Mouse (Mus musculus): ENCODE measurements around the gene Ypel2. TPM values are rescaled to one million over a fixed set of nuclear protein-coding genes. Genes with fewer than 3 reads are reported as not detected.

Gene Ypel2
- total and polyA plus RNA-seq, 3 experiments, result 0.23 to 0.52 TPM; not detected in 1

GRCm38 (mm10) chr11:86921335-86921734 lies 72.2 kb downstream of the Ypel2 start:
- no peaks in the 10 kb centered on the region for H3K9me3 ChIP-seq (replicated peaks; ENCODE audit: insufficient read depth, low read length)

DNA sequence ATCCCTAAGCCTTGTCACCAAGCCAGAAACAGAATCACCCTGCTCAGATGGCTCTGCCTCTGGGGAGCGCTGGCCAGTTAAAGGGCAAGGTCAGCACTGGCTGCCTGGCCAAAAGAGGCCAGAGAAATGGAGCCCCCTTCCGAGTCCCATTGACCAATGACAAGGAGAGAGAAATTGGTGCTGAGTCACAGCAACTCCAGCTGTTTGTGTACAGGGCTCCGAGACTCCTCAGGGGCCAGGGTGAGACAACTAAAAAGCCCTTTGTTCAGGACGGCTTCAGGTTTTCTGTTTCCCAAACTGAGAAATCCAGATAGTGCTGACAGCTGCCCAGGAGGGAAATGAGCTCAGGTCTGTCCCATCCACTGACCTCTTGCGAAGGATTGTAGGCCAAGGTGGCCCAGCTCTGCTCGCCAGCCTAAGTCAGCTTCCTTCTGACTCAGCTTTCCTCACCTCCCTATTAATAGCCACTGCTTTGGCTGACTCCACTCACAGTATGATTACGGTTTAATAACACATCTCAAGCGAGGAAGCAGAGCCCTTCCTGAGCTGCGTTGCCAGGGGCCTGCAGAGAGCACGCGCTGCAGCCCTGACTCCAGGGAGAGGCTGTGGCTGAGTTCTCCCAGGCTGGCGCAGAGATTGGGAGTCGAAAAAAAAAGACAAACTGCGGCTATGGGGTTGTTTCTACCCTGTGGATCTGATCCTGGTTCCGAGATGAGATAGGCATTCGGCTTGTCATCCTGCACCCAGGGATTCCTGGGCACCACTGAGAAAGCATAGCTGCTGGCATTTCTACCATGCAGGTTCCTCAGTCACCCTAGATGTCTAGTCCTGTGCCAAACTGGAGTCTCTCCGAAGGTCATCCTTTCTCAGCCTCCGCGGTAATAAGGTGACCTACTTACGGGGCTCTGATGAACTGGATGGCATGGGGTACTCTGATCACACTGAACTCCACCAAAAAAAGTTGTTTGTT lies 73.1 kb downstream of the Ypel2 start:
- no peaks in the 10 kb centered on the region for H3K36me3 ChIP-seq (ENCODE audit: control insufficient read depth in 1 of 2, insufficient read depth in 2 of 2, low read length in 2 of 2)
- H3K27ac ChIP-seq (ENCODE audit: control insufficient read depth, low read depth, low read length), result no peak overlapping the region
- no peaks in the 10 kb centered on the region for H3K4me1 ChIP-seq (ENCODE audit: control insufficient read depth in 1 of 2, insufficient read depth in 2 of 2, low read length in 2 of 2)
- H3K79me2 ChIP-seq (ENCODE audit: control insufficient read depth, insufficient read depth, low read length, poor library complexity), result no peaks in the 10 kb centered on the region
- TF ChIP-seq RCOR1 (IDR thresholded peaks at IDR 0.05; ENCODE audit: low read depth, low read length) (no peak), ZKSCAN1 (IDR thresholded peaks at IDR 0.05; ENCODE audit: low read depth, low read length) (no peak), NRF1 (IDR thresholded peaks at IDR 0.05; ENCODE audit: insufficient read depth, low read depth, low read length, poor library complexity, severe bottlenecking) (no peak), MAFK (IDR thresholded peaks at IDR 0.05; ENCODE audit: borderline replicate concordance, low read depth, low read length) (no peak), CTCF (IDR thresholded peaks at IDR 0.05 in 2 of 3, conservative IDR thresholded peaks at IDR 0.05 in 1 of 3; ENCODE audit: control insufficient read depth in 1 of 3, insufficient read depth in 1 of 3, low read depth in 2 of 3, low read length in 3 of 3, poor library complexity in 1 of 3, severe bottlenecking in 1 of 3) (no peak), USF2 (IDR thresholded peaks at IDR 0.05; ENCODE audit: borderline replicate concordance in 1 of 2, insufficient read depth in 1 of 2, low read depth in 1 of 2, low read length in 2 of 2) (no peak), MXI1 (IDR thresholded peaks at IDR 0.05; ENCODE audit: low read depth, low read length) (no peak), TCF12 (IDR thresholded peaks at IDR 0.05; ENCODE audit: low read depth, low read length) (no peak), MAZ (IDR thresholded peaks at IDR 0.05; ENCODE audit: low read depth, low read length) (no peak), JUND (IDR thresholded peaks at IDR 0.05; ENCODE audit: low read depth, low read length) (no peak)
- no peak overlapping the region for H3K4me3 ChIP-seq (ENCODE audit: control insufficient read depth in 1 of 2, insufficient read depth in 1 of 2, low read depth in 2 of 2, low read length in 2 of 2)
- no peak for DNase-seq (ENCODE audit: low read depth, low spot score)
- no peaks in the 10 kb centered on the region for H3K9me3 ChIP-seq (replicated peaks; ENCODE audit: insufficient read depth, low read length)
- peaks cover 0 to 3% of the 10 kb centered on the region in 2 experiments; a peak in 2 of 4 replicates for H3K27me3 ChIP-seq (ENCODE audit: control insufficient read depth in 1 of 2, insufficient read depth in 2 of 2, low read length in 2 of 2)
- no peak overlapping the region for H3K9ac ChIP-seq (ENCODE audit: control insufficient read depth, low read depth, low read length, poor library complexity, severe bottlenecking)

More at GRCm38 (mm10) chr11:86921335-86921734, 72.2 kb downstream of the Ypel2 start:
- no peak overlapping the region for H3K4me3 ChIP-seq (ENCODE audit: control insufficient read depth in 1 of 2, insufficient read depth in 1 of 2, low read depth in 2 of 2, low read length in 2 of 2)
- H3K9ac ChIP-seq (ENCODE audit: control insufficient read depth, low read depth, low read length, poor library complexity, severe bottlenecking), result no peak overlapping the region
- H3K4me1 ChIP-seq (ENCODE audit: control insufficient read depth in 1 of 2, insufficient read depth in 2 of 2, low read length in 2 of 2), result no peaks in the 10 kb centered on the region
- H3K27ac ChIP-seq (ENCODE audit: control insufficient read depth, low read depth, low read length), result no peak overlapping the region
- H3K27me3 ChIP-seq (ENCODE audit: control insufficient read depth in 1 of 2, insufficient read depth in 2 of 2, low read length in 2 of 2), result peaks cover 5 to 6% of the 10 kb centered on the region in 2 experiments
- DNase-seq (ENCODE audit: low read depth, low spot score), result no peak
- H3K79me2 ChIP-seq (ENCODE audit: control insufficient read depth, insufficient read depth, low read length, poor library complexity), result no peaks in the 10 kb centered on the region
- no peaks in the 10 kb centered on the region for H3K36me3 ChIP-seq (ENCODE audit: control insufficient read depth in 1 of 2, insufficient read depth in 2 of 2, low read length in 2 of 2)
- TF ChIP-seq EP300 (IDR thresholded peaks at IDR 0.05; ENCODE audit: low read depth in 1 of 2, low read length in 2 of 2), result no peak
- TF ChIP-seq ZKSCAN1 (IDR thresholded peaks at IDR 0.05; ENCODE audit: low read depth, low read length), result no peak
- no peak for TF ChIP-seq RCOR1 (IDR thresholded peaks at IDR 0.05; ENCODE audit: low read depth, low read length)
- TF ChIP-seq E2F4 (IDR thresholded peaks at IDR 0.05; ENCODE audit: borderline replicate concordance, low read depth, low read length), result no peak
- no peak for TF ChIP-seq ZC3H11A (IDR thresholded peaks at IDR 0.05; ENCODE audit: low read depth, low read length)
